Mouse (Mus musculus) thymus, postnatal 25 days (tissue): ENCODE results near the gene Klhdc4.

Source experiments
- DNase-seq: peaks from one replicate; pipeline ENCODE4 v3.0.0; 2022

Gene Klhdc4

GRCm38 (mm10) chr8:121849303-121849702 is 19.9 kb upstream of the Klhdc4 start:
- no peak for DNase-seq

GRCm38 (mm10) chr8:121848495-121848894 is 19.1 kb upstream of the Klhdc4 start:
- no peak for DNase-seq

- no peak for DNase-seq
Observed at GRCm38 (mm10) chr8:121847987-121848386, 18.6 kb upstream of the Klhdc4 start.

GRCm38 (mm10) chr8:121847261-121847822 is 18.0 kb upstream of the Klhdc4 start:
- no peak for DNase-seq

GRCm38 (mm10) chr8:121846815-121847214 is 17.4 kb upstream of the Klhdc4 start:
- DNase-seq = no peak

GRCm38 (mm10) chr8:121844765-121845164 is 15.4 kb upstream of the Klhdc4 start:
- DNase-seq = no peak

GRCm38 (mm10) chr8:121843184-121843733 is 13.9 kb upstream of the Klhdc4 start:
- DNase-seq = no peak

- DNase-seq = no peak
Observed at GRCm38 (mm10) chr8:121842064-121842955, 12.9 kb upstream of the Klhdc4 start.

GRCm38 (mm10) chr8:121841242-121841641 is 11.9 kb upstream of the Klhdc4 start:
- peak; percentile 49 for DNase-seq

GRCm38 (mm10) chr8:121832503-121832902 is 3.1 kb upstream of the Klhdc4 start:
- DNase-seq = peak; percentile 72

GRCm38 (mm10) chr8:121832061-121832460 is 2.7 kb upstream of the Klhdc4 start:
- DNase-seq = no peak

- no peak for DNase-seq
Observed at GRCm38 (mm10) chr8:121829777-121830362, 501 bp upstream of the Klhdc4 start.

GRCm38 (mm10) chr8:121828376-121829023 is 869 bp downstream of the Klhdc4 start:
- no peak for DNase-seq

GRCm38 (mm10) chr8:121827726-121828125 is 1.6 kb downstream of the Klhdc4 start:
- no peak for DNase-seq

- no peak for DNase-seq
Observed at GRCm38 (mm10) chr8:121821770-121822169, 7.6 kb downstream of the Klhdc4 start.

GRCm38 (mm10) chr8:121821320-121821719 is 8.0 kb downstream of the Klhdc4 start:
- DNase-seq = no peak

- DNase-seq = no peak
Observed at GRCm38 (mm10) chr8:121820840-121821239, 8.5 kb downstream of the Klhdc4 start.

GRCm38 (mm10) chr8:121818226-121818625 is 11.1 kb downstream of the Klhdc4 start:
- no peak for DNase-seq

- no peak for DNase-seq
Observed at GRCm38 (mm10) chr8:121811931-121812570, 17.3 kb downstream of the Klhdc4 start.

GRCm38 (mm10) chr8:121811502-121811901 is 17.9 kb downstream of the Klhdc4 start:
- DNase-seq = no peak

- no peak for DNase-seq
Observed at GRCm38 (mm10) chr8:121809524-121810155, 19.7 kb downstream of the Klhdc4 start.

- DNase-seq = no peak
Observed at GRCm38 (mm10) chr8:121808032-121808431, 21.3 kb downstream of the Klhdc4 start.
